ENCODE assay signal across 17 mouse cellular contexts in the genomic region with DNA sequence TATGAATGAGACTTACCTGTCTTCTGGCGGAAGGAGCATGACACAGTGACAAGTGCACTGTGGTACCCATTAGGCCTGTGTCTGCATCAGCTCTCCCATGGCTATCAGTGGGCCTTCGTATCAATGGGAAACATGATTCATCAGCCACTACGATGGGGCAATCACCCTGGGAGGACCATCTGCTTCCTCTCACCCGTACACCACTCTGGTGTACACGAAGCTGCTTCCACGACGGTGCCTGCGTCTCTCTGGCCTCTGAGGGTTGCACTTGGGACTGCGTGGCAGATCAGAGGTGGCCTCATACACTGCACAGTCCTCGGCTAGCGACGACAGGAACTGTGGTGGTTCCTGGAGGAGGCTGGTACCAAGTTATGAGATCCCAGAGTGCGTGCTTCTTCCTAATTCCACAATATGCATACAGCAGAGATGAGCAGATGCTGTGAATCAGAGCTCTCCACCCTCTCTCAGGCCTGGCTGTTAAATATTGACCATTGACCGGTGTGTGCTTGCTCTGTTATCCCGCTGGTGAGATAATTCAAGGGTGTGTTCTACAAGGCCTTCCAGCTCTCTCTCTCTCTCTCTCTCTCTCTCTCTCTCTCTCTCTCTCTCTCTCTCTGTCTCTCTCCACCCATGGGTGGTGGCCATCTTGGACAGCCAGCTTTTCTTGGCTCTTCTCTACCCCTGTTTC. TPM values are rescaled to one million over a fixed set of nuclear protein-coding genes. Genes with fewer than 3 reads are reported as not detected.
DNase-seq lines count a peak whose midpoint lies in the region; ATAC-seq and TF ChIP-seq lines count a peak whose summit lies in the region.
"Had no signal": no experiment of that assay in that cellular context is flagged by ENCODE, and none has a peak within 500 bp of the region (broad histone marks: within the 10 kb centered on the region; RNA-seq: fewer than 3 reads in every experiment).

No protein-coding gene starts in this region.

- WGBS in kidney, adult 2 months = 74% methylated on average over 15 of the region's 15 CpGs
- WGBS in liver, embryonic 15.5 days (ENCODE audit: insufficient replicate concordance) = 39% methylated on average over 15 of the region's 15 CpGs
- 66% methylated on average over 15 of the region's 15 CpGs for WGBS in stomach, embryonic 16.5 days
- WGBS in hindbrain, postnatal 0 days = 81% methylated on average over 15 of the region's 15 CpGs

- no peaks in the 10 kb centered on the region for H3K9me3 ChIP-seq in liver, embryonic 15.5 days (replicated peaks)
- H3K9me3 ChIP-seq in stomach, embryonic 16.5 days (replicated peaks; ENCODE audit: control insufficient read depth, low read length) = no peaks in the 10 kb centered on the region
- no peaks in the 10 kb centered on the region for H3K9me3 ChIP-seq in hindbrain, postnatal 0 days (ENCODE audit: low read length)
- H3K9me3 ChIP-seq: embryonic facial prominence, embryonic 15.5 days; hindbrain, embryonic 15.5 days had no signal

- H3K27me3 ChIP-seq in kidney, adult 2 months (replicated peaks; ENCODE audit: control insufficient read depth, insufficient read depth, low read length) = no peaks in the 10 kb centered on the region
- no peaks in the 10 kb centered on the region for H3K27me3 ChIP-seq in liver, embryonic 15.5 days
- H3K27me3 ChIP-seq in stomach, embryonic 16.5 days (ENCODE audit: control insufficient read depth, insufficient read depth, low read length) = no peaks in the 10 kb centered on the region
- H3K27me3 ChIP-seq in hindbrain, postnatal 0 days (ENCODE audit: insufficient read depth, low read length) = no peaks in the 10 kb centered on the region
- H3K27me3 ChIP-seq: embryonic facial prominence, embryonic 15.5 days; hindbrain, embryonic 15.5 days had no signal

- no peak overlapping the region for H3K4me3 ChIP-seq in kidney, adult 2 months (ENCODE audit: insufficient read depth, low read depth, low read length)
- no peak overlapping the region; the same call in 1 of the 2 replicates for H3K4me3 ChIP-seq in liver, embryonic 15.5 days (replicated peaks)
- no peak overlapping the region for H3K4me3 ChIP-seq in stomach, embryonic 16.5 days (replicated peaks; ENCODE audit: low read length)
- no peak overlapping the region for H3K4me3 ChIP-seq in hindbrain, postnatal 0 days (ENCODE audit: low read length)
- H3K4me3 ChIP-seq: embryonic facial prominence, embryonic 15.5 days; heart, adult 2 months; hindbrain, embryonic 15.5 days; myocyte had no signal

- peak overlapping the region; percentile 30 for H3K4me2 ChIP-seq in liver, embryonic 15.5 days
- no peak overlapping the region for H3K4me2 ChIP-seq in stomach, embryonic 16.5 days (ENCODE audit: low read depth, low read length)
- H3K4me2 ChIP-seq in hindbrain, postnatal 0 days (ENCODE audit: low read depth, low read length) = no peak overlapping the region
- H3K4me2 ChIP-seq: embryonic facial prominence, embryonic 15.5 days; hindbrain, embryonic 15.5 days had no signal

- peak; percentile 26 to 32; a peak in 2 of 4 replicates for ATAC-seq in hematopoietic stem cell, adult 5-6 weeks (replicated peaks in 1 of 2; ENCODE audit: insufficient read depth in 1 of 2, low FRiP score in 2 of 2, low TSS enrichment in 1 of 2, low read depth in 1 of 2, poor library complexity in 2 of 2, severe bottlenecking in 2 of 2)
- ATAC-seq in liver, embryonic 15.5 days (ENCODE audit: insufficient read depth) = peak; percentile 39; the same call in 1 of the 2 replicates
- ATAC-seq in stomach, embryonic 16.5 days (ENCODE audit: insufficient read depth, low FRiP score) = peak; percentile 71; the same call in 1 of the 2 replicates
- ATAC-seq in hindbrain, postnatal 0 days = no peak
- ATAC-seq: forebrain, embryonic 14.5 days had no signal

- peak; percentile 51 for DNase-seq in kidney, adult 2 months
- DNase-seq in kidney, adult 9 months = no peak
- no peak for DNase-seq in urinary bladder, postnatal 36 days (ENCODE audit: low spot score in 2 of 2)
- DNase-seq in hindbrain, postnatal 0 days (ENCODE audit: low spot score) = no peak
- no peak for DNase-seq in layer of hippocampus, postnatal 14 days (ENCODE audit: low spot score in 2 of 2)
- DNase-seq: cerebellum, adult 11-12 months; heart, adult 2 months; lung, adult 2 months; thymus, postnatal 4 days had no signal

- TF ChIP-seq CTCF in kidney, adult 2 months (conservative IDR thresholded peaks at IDR 0.05; ENCODE audit: insufficient read depth, insufficient read length, low read depth, low read length) = no peak
- no peak for TF ChIP-seq CTCF in hindbrain, postnatal 0 days (IDR thresholded peaks at IDR 0.05; ENCODE audit: low read depth)

- peaks cover 3% of the 10 kb centered on the region; the same call in 1 of the 2 replicates for H3K4me1 ChIP-seq in kidney, adult 2 months (ENCODE audit: control insufficient read depth, insufficient read depth, low read length)
- H3K4me1 ChIP-seq in liver, embryonic 15.5 days (replicated peaks) = peaks cover 40% of the 10 kb centered on the region
- H3K4me1 ChIP-seq in stomach, embryonic 16.5 days (ENCODE audit: control insufficient read depth, insufficient read depth, low read length) = no peaks in the 10 kb centered on the region; the same call in 1 of the 2 replicates
- no peaks in the 10 kb centered on the region for H3K4me1 ChIP-seq in hindbrain, postnatal 0 days (ENCODE audit: insufficient read depth, low read length)
- H3K4me1 ChIP-seq: embryonic facial prominence, embryonic 15.5 days; hindbrain, embryonic 15.5 days had no signal

- H3K27ac ChIP-seq in kidney, adult 2 months (ENCODE audit: insufficient read depth, low read depth, low read length) = no peak overlapping the region
- H3K27ac ChIP-seq in liver, embryonic 15.5 days (replicated peaks) = no peak overlapping the region; the same call in 1 of the 2 replicates
- no peak overlapping the region for H3K27ac ChIP-seq in stomach, embryonic 16.5 days (ENCODE audit: low read length)
- no peak overlapping the region for H3K27ac ChIP-seq in hindbrain, postnatal 0 days
- H3K27ac ChIP-seq: embryonic facial prominence, embryonic 15.5 days; heart, adult 2 months; hindbrain, embryonic 15.5 days; kidney, postnatal 0 days had no signal

- no peaks in the 10 kb centered on the region for H3K36me3 ChIP-seq in kidney, adult 2 months (ENCODE audit: control insufficient read depth, insufficient read depth, low read length)
- H3K36me3 ChIP-seq in liver, embryonic 15.5 days (replicated peaks) = no peaks in the 10 kb centered on the region
- no peaks in the 10 kb centered on the region for H3K36me3 ChIP-seq in stomach, embryonic 16.5 days (ENCODE audit: control insufficient read depth, insufficient read depth, low read length)
- H3K36me3 ChIP-seq in hindbrain, postnatal 0 days (ENCODE audit: insufficient read depth, low read length) = no peaks in the 10 kb centered on the region
- H3K36me3 ChIP-seq: embryonic facial prominence, embryonic 15.5 days; hindbrain, embryonic 15.5 days had no signal

- TF ChIP-seq POLR2A in kidney, adult 2 months (IDR thresholded peaks at IDR 0.05; ENCODE audit: low read depth, low read length) = no peak

- no peak overlapping the region for H3K9ac ChIP-seq in liver, embryonic 15.5 days
- no peak overlapping the region for H3K9ac ChIP-seq in stomach, embryonic 16.5 days (ENCODE audit: low read length)
- no peak overlapping the region for H3K9ac ChIP-seq in hindbrain, postnatal 0 days (replicated peaks; ENCODE audit: low read length)
- H3K9ac ChIP-seq: embryonic facial prominence, embryonic 15.5 days; hindbrain, embryonic 15.5 days had no signal

RNA-seq across cellular contexts. Expression of gene Map3k1, which starts 9.6 kb away (rescaled TPM):
- polyA plus RNA-seq in kidney, adult 2 months (2012; rRNA removed) = 16.6 and 17.8 TPM in 2 replicates
- total RNA-seq in hematopoietic stem cell, adult 5-6 weeks (2017) = 32.5 and 65.6 TPM in 2 replicates
- polyA plus RNA-seq in liver, embryonic 15.5 days (2015; fragmentation: Nextera tagmentation; extraction: Ambion mirVana) = 11.8 and 12.3 TPM in 2 replicates
- 22.3 and 23.6 TPM in 2 replicates for polyA plus RNA-seq in stomach, embryonic 16.5 days (2015; fragmentation: Nextera tagmentation; extraction: Ambion mirVana)
- 36.3 and 45.3 TPM in 2 replicates for total RNA-seq in hindbrain, postnatal 0 days (2014; rRNA removed)
- 15.3 and 19.2 TPM in 2 replicates for polyA plus RNA-seq in hindbrain, postnatal 0 days (2015; fragmentation: Nextera tagmentation; extraction: Ambion mirVana)
- total RNA-seq in layer of hippocampus, postnatal 14 days (2021) = 10 to 100 TPM; 17.7 to 18.2 TPM
